Mouse (Mus musculus): ENCODE measurements around the gene Slc44a5. TPM values are rescaled to one million over a fixed set of nuclear protein-coding genes. Genes with fewer than 3 reads are reported as not detected.

Gene Slc44a5
- polyA plus RNA-seq, 1 experiment from 2014 or later, result 0.08 TPM

- peaks cover 23% of the 10 kb centered on the region for H3K4me1 ChIP-seq
- no peaks in the 10 kb centered on the region for H3K36me3 ChIP-seq
- H3K4me3 ChIP-seq, result no peak overlapping the region
- H3K9me3 ChIP-seq (replicated peaks), result no peaks in the 10 kb centered on the region
- DNase-seq (ENCODE audit: low spot score), result no peak
- H3K27me3 ChIP-seq (ENCODE audit: low read depth, poor library complexity, severe bottlenecking), result no peaks in the 10 kb centered on the region
- no peak overlapping the region for H3K27ac ChIP-seq
- 82% methylated on average over 4 of the region's 4 CpGs for WGBS
Measured at GRCm38 (mm10) chr3:153947271-153947670, 26.0 kb upstream of the Slc44a5 start.

DNA sequence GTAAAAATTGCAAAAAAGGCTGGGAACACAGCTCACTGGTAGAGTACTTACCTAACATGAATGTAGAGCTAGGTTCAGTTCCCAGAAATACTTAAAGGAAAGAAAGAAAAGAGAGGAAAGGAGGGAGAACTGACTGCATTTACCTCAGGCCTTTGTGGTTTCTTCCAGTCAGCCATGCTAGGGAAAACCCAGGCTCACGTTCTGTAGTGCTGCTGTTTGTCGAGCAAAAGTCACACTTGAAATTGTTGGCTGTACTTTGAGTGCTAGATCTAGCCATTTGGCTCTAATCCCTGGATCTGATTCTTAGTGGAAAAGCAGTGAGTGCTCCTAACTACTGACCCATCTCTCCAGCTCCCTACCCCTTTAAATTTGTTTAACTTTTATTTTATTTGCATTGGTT is 25.1 kb upstream of the Slc44a5 start:
- no peak for DNase-seq (ENCODE audit: low spot score)
- Histone ChIP-seq H3K36me3 (no peaks in the 10 kb centered on the region), H3K4me1 (peaks cover 16% of the 10 kb centered on the region), H3K27me3 (ENCODE audit: low read depth, poor library complexity, severe bottlenecking) (no peaks in the 10 kb centered on the region), H3K9me3 (replicated peaks) (no peaks in the 10 kb centered on the region), H3K4me3 (no peak overlapping the region), H3K27ac (no peak overlapping the region)
- WGBS, result 62% methylated on average over 2 of the region's 2 CpGs

DNA sequence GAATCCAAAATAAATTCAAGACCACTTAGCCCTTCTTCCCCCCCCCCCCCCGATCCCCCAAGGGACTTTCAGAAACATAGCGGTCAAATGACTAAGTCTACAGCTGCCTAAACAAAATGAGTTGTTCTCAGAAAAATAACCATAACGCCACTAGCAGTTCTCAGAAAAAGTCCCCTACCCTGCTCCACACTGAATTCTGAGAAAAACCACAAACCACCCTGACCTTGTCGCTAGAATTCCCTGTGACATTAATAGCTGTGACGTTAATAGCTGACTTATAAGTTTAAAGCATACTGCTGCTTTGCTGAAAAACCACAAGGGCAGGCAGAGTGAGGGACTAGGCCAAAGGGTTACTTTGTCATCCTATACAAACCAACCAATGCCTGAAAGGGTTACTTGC is 15.3 kb upstream of the Slc44a5 start:
- DNase-seq (ENCODE audit: low spot score), result no peak
- Histone ChIP-seq H3K9me3 (replicated peaks) (no peaks in the 10 kb centered on the region), H3K36me3 (no peaks in the 10 kb centered on the region), H3K4me3 (no peak overlapping the region), H3K27ac (no peak overlapping the region), H3K27me3 (ENCODE audit: low read depth, poor library complexity, severe bottlenecking) (no peaks in the 10 kb centered on the region), H3K4me1 (no peaks in the 10 kb centered on the region)
- 94% methylated on average over 5 of the region's 5 CpGs for WGBS

GRCm38 (mm10) chr3:153959035-153959730 is 14.1 kb upstream of the Slc44a5 start:
- DNase-seq (ENCODE audit: low spot score), result no peak
- Histone ChIP-seq H3K4me3 (no peak overlapping the region), H3K27me3 (ENCODE audit: low read depth, poor library complexity, severe bottlenecking) (no peaks in the 10 kb centered on the region), H3K36me3 (no peaks in the 10 kb centered on the region), H3K27ac (no peak overlapping the region), H3K9me3 (replicated peaks) (no peaks in the 10 kb centered on the region), H3K4me1 (no peaks in the 10 kb centered on the region)
- WGBS, result 100% methylated on average over 1 of the region's 1 CpGs

GRCm38 (mm10) chr3:153959731-153960207 is 13.5 kb upstream of the Slc44a5 start:
- Histone ChIP-seq H3K36me3 (no peaks in the 10 kb centered on the region), H3K27me3 (ENCODE audit: low read depth, poor library complexity, severe bottlenecking) (no peaks in the 10 kb centered on the region), H3K4me3 (no peak overlapping the region), H3K9me3 (replicated peaks) (no peaks in the 10 kb centered on the region), H3K27ac (no peak overlapping the region), H3K4me1 (no peaks in the 10 kb centered on the region)
- DNase-seq (ENCODE audit: low spot score), result no peak
- 86% methylated on average over 9 of the region's 9 CpGs for WGBS

DNA sequence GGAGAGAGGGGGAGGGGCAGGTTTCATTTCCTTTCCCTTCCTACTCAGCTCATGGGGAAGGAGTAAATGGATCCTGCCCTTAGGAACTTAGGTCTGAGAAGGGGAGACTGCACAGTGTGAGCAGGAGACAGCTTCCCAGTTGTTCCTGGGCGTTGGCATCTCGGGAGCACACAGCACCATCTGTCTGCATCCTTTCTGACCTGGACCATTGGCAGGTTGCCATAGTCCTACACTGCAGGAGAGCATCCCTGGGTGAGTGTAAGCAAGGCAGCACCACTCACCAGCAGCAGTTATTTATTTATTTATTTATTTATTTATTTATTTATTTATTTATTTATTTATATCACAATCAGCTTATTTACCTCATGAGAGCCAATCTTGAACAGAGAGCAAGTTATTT is 12.4 kb upstream of the Slc44a5 start:
- no peak for DNase-seq (ENCODE audit: low spot score)
- Histone ChIP-seq H3K9me3 (replicated peaks) (no peaks in the 10 kb centered on the region), H3K36me3 (no peaks in the 10 kb centered on the region), H3K27me3 (ENCODE audit: low read depth, poor library complexity, severe bottlenecking) (no peaks in the 10 kb centered on the region), H3K4me3 (no peak overlapping the region), H3K4me1 (no peaks in the 10 kb centered on the region), H3K27ac (no peak overlapping the region)
- WGBS, result 84% methylated on average over 2 of the region's 2 CpGs

GRCm38 (mm10) chr3:153961632-153962389 is 11.4 kb upstream of the Slc44a5 start:
- H3K4me3 ChIP-seq, result no peak overlapping the region
- H3K27ac ChIP-seq, result no peak overlapping the region
- H3K36me3 ChIP-seq, result no peaks in the 10 kb centered on the region
- DNase-seq (ENCODE audit: low spot score), result no peak
- H3K4me1 ChIP-seq, result no peaks in the 10 kb centered on the region
- WGBS, result 73% methylated on average over 6 of the region's 6 CpGs
- no peaks in the 10 kb centered on the region for H3K27me3 ChIP-seq (ENCODE audit: low read depth, poor library complexity, severe bottlenecking)
- H3K9me3 ChIP-seq (replicated peaks), result no peaks in the 10 kb centered on the region

GRCm38 (mm10) chr3:153967447-153967846 is 5.8 kb upstream of the Slc44a5 start:
- H3K4me3 ChIP-seq, result no peak overlapping the region
- H3K36me3 ChIP-seq, result no peaks in the 10 kb centered on the region
- H3K27me3 ChIP-seq (ENCODE audit: low read depth, poor library complexity, severe bottlenecking), result peaks cover 23% of the 10 kb centered on the region
- WGBS, result 79% methylated on average over 5 of the region's 5 CpGs
- no peak overlapping the region for H3K27ac ChIP-seq
- no peaks in the 10 kb centered on the region for H3K9me3 ChIP-seq (replicated peaks)
- no peaks in the 10 kb centered on the region for H3K4me1 ChIP-seq
- no peak for DNase-seq (ENCODE audit: low spot score)

DNA sequence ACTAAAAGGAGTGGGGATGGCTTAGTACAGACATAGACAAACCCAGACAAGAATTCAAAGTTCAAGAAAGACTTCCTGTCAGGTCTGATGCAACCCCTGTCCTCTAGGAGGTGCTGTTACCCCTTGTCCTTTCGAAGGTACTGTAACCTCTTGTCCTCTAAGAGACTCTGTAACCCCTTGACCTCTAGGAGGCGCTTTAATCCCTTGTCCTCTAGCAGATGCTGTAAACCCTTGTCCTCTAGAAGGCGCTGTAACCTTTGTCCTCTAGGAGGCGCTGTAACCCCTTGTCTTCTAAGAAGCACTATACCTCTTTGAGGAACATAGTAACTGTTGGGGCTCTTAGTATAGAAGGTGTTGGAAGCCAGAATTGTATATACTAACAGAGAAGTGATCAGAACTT is 4.7 kb upstream of the Slc44a5 start:
- no peaks in the 10 kb centered on the region for H3K9me3 ChIP-seq (replicated peaks)
- H3K4me3 ChIP-seq, result no peak overlapping the region
- DNase-seq (ENCODE audit: low spot score), result no peak
- peaks cover 9% of the 10 kb centered on the region for H3K4me1 ChIP-seq
- 48% methylated on average over 4 of the region's 4 CpGs for WGBS
- H3K36me3 ChIP-seq, result no peaks in the 10 kb centered on the region
- H3K27me3 ChIP-seq (ENCODE audit: low read depth, poor library complexity, severe bottlenecking), result peaks cover 34% of the 10 kb centered on the region
- no peak overlapping the region for H3K27ac ChIP-seq

GRCm38 (mm10) chr3:153969451-153969850 is 3.8 kb upstream of the Slc44a5 start:
- 89% methylated on average over 4 of the region's 4 CpGs for WGBS
- DNase-seq (ENCODE audit: low spot score), result no peak
- Histone ChIP-seq H3K27me3 (ENCODE audit: low read depth, poor library complexity, severe bottlenecking) (peaks cover 43% of the 10 kb centered on the region), H3K27ac (no peak overlapping the region), H3K36me3 (no peaks in the 10 kb centered on the region), H3K4me3 (no peak overlapping the region), H3K9me3 (replicated peaks) (no peaks in the 10 kb centered on the region), H3K4me1 (peaks cover 18% of the 10 kb centered on the region)

DNA sequence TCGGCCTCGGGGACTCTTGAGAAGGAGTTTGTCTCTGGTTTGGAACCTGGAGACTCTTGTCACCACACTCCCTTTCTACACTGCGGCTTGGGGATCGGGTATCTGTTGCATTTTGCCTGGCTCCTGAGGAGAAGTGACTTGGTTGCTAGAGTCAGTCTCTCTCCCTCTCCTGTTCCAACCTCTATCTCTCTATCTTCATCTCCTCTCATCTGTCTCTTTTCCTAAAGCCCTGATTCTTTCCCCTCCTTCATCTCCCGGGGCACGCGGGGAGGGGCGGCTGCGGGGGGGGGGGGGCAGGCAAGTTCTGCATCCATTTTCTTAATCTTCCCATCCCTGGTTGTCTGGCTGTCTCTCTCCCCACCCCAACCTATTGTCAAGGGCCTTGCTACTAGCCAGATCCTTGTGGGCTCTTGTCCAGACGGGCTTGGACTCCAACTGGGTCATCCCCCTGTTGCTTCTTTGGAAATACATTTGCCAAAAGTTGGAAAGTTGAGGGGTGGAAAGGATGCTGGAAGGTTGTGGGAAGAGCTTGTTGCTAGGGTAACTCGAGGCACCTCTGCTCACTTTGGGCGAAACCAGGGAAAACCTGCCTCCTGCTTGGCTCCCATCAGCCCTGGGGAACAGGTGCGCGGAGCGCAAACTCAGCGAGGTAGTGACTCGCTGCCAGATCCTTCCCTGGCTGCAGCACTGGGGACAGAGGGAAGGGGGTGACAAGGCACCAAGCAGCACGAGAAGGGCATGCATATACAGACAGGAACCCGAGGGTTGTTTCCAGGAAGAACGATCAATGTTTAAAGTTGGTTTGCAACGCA is 919 bp downstream of the Slc44a5 start:
- Histone ChIP-seq H3K9me3 (replicated peaks) (no peaks in the 10 kb centered on the region), H3K4me1 (peaks cover 20% of the 10 kb centered on the region), H3K27ac (peak overlapping the region; percentile 57; the same call in 1 of the 2 replicates), H3K36me3 (no peaks in the 10 kb centered on the region), H3K4me3 (peak overlapping the region; percentile 67), H3K27me3 (ENCODE audit: low read depth, poor library complexity, severe bottlenecking) (peaks cover 71% of the 10 kb centered on the region)
- WGBS, result 6% methylated on average over 21 of the region's 21 CpGs
- peak; percentile 34 for DNase-seq (ENCODE audit: low spot score)

- WGBS, result 10% methylated on average over 6 of the region's 6 CpGs
- no peak overlapping the region for H3K4me3 ChIP-seq
- DNase-seq (ENCODE audit: low spot score), result no peak
Measured at GRCm38 (mm10) chr3:153975060-153975459, 1.8 kb downstream of the Slc44a5 start.

GRCm38 (mm10) chr3:153975791-153976190 is 2.6 kb downstream of the Slc44a5 start:
- Histone ChIP-seq H3K27me3 (ENCODE audit: low read depth, poor library complexity, severe bottlenecking) (peaks cover 70% of the 10 kb centered on the region), H3K4me3 (no peak overlapping the region), H3K9me3 (replicated peaks) (no peaks in the 10 kb centered on the region), H3K27ac (no peak overlapping the region), H3K36me3 (no peaks in the 10 kb centered on the region), H3K4me1 (peaks cover 20% of the 10 kb centered on the region)
- DNase-seq (ENCODE audit: low spot score), result no peak
- WGBS, result 87% methylated on average over 7 of the region's 7 CpGs

More at GRCm38 (mm10) chr3:153975060-153975459, 1.8 kb downstream of the Slc44a5 start:
- Histone ChIP-seq H3K4me1 (peaks cover 20% of the 10 kb centered on the region), H3K9me3 (replicated peaks) (no peaks in the 10 kb centered on the region), H3K27ac (no peak overlapping the region), H3K36me3 (no peaks in the 10 kb centered on the region), H3K27me3 (ENCODE audit: low read depth, poor library complexity, severe bottlenecking) (peaks cover 76% of the 10 kb centered on the region)
